Mouse (Mus musculus): ENCODE results near the gene Kctd15.

Gene Kctd15

DNA sequence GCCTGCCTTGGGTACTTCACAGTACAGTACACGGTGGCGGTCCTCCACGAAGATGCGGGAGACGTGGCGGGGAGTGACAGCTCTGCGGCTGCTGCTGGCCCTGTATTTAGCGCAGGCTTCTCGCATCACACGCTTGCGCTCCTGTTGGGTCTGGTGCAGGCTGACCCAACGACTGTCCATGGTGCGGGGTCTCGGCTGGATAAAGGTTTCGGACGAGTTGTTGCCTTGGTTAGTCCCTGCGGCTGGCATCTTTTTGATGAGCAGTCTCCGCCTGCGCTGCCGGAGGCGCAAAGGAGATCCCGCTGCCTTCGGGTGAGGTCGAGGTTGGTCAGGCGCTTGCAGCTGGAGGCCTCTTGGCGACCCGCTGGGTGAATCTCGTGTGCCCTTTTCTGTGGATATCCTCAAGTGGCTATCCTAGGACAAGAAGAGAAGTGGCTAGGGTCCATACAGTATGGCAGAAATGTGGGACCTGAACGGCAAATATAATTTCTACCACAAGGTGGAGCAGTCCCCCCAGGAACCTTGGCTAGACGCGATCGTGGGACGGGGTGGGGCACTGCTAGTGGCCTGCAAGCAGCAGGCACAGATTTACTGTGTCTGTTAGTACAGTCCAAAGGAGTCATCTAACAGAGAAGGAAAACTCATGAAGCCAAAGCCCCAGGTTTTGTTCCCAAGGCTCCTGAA lies 19.4 kb upstream of the Kctd15 start:
- TF ChIP-seq GATA4 (IDR thresholded peaks at IDR 0.05; ENCODE audit: insufficient replicate concordance, low read length): no peak

DNA sequence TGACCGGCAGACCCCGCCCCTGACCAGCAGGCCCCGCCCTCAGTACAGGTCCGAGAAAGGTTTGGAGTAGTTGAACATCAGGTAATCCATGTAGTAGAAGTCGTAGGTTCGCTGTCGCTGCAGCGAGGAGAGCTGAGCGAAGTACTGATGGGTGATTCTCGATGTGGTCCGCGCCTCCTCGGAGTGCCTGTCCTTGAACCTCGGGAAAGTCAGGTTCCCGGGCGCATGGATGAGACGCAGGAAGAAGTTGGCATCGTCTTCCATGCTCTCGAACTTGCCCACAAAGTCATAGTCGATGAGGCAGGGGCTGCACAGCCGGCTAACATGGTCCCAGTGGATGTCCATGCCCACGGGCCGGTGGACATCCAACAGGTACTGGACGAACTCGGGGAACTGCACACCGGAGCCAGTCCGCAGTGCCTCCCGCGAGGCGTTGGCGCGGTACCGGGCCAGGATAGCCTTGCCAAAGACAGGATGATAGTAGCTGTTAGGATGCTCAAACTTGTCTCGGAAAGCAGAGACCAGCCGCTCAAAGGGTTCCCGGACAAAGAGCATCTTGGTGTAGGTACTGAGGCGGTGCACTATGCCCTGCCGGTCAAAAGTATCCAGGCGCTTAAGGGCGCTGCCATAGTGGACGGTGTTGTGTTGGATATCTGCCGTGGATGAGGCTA lies 18.7 kb upstream of the Kctd15 start:
- no peak for TF ChIP-seq GATA4 (IDR thresholded peaks at IDR 0.05; ENCODE audit: insufficient replicate concordance, low read length)

DNA sequence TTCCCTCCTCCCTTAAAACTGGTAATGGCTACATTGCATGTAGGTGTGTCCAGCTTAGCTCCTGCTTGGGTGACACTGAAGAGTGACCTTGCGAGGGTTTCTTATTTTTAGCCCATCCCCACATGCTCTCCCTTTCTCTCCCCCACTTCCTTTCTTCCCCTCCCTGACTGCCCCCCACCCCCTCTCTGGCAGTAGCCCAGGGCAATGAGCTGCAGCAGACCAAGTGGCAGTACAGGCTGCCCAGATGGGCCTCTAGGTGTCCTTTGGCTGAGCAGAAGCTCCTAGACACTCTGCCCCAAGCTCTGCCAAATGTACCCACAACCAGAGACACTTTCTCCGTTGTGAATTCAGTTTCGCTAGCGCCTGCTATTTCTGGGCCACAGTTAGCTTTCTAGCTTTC lies 16.4 kb upstream of the Kctd15 start:
- no peak for TF ChIP-seq GATA4 (IDR thresholded peaks at IDR 0.05; ENCODE audit: insufficient replicate concordance, low read length)

DNA sequence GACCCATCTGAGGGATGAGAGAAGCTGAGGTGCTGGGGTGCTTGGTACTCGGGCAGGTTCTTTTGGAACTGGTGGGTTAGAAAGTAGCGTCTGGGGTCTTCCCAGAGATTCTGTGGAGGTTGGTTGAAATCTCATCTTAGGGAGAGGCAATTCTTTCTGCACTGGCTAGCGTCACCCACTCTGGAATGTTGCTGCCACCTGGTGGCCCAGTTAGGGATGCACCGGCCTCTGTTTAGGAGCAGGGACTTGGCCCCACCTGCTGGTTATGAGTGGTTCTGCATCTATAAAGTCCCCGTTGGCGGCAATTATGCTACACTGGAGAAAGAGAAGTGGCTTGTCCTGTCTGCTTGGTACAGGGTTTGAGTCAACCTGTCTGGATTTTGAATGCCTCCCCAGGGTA lies 15.4 kb upstream of the Kctd15 start:
- TF ChIP-seq GATA4 (IDR thresholded peaks at IDR 0.05; ENCODE audit: insufficient replicate concordance, low read length): no peak

DNA sequence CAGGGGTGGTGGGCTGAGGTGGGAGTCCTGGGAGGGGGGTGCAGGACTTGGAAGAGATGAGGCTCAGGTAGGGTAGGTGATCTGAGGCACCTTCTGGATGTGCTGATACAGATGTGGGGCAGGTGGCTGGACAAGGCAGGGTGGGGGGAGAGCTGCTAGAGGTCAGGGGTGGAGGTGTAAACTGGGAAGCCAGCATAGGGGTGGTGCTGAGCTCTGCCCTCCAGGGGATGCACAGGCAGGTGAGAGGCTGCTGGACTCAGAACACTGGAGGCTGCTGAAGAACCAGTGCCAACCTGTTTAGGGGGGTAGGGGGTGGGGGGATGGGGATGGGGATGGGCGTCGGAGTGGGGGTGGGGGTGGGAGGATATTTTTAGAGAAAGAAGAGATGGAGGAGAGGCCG lies 14.2 kb upstream of the Kctd15 start:
- no peak for TF ChIP-seq GATA4 (IDR thresholded peaks at IDR 0.05; ENCODE audit: insufficient replicate concordance, low read length)

DNA sequence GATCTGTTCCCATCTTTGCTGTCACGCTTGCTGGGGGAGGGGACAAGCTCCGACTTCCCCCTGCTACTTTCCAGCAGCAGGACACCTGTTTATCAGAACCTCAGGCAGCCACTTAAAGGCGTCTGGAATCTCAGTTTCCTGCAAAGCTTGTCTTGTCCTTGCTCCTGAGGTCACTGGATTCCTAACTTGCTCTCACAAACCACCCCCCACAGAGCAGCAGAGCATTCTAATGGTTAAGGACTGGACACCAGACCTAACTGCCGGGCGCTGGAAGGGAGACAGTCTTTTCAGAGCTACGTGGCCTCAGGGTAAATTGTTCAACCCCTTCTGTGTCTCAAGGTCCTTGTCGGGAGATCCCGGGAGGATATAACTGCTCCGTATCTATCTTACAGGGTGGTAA lies 12.8 kb upstream of the Kctd15 start:
- no peak for TF ChIP-seq GATA4 (IDR thresholded peaks at IDR 0.05; ENCODE audit: insufficient replicate concordance, low read length)

DNA sequence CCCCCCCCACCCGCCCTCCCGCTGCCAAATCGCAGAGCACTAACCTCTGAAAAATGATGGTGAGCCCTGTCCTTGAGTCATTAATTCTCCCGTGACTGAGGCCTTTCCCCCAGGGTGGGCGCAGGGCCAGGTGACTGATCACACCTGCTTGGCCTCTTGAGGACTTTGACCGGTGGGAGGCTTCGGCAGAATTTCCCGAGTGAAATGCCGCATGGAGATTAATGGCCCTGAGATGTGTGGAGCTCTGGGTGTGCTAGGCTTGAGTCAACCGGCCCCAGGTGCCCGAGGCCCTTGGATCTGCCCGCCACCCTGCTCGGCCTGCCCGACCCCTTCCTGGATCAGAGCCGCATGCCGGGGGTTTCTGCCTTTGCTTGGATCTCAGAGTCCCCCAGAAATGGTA lies 11.3 kb upstream of the Kctd15 start:
- TF ChIP-seq GATA4 (IDR thresholded peaks at IDR 0.05; ENCODE audit: insufficient replicate concordance, low read length): no peak

DNA sequence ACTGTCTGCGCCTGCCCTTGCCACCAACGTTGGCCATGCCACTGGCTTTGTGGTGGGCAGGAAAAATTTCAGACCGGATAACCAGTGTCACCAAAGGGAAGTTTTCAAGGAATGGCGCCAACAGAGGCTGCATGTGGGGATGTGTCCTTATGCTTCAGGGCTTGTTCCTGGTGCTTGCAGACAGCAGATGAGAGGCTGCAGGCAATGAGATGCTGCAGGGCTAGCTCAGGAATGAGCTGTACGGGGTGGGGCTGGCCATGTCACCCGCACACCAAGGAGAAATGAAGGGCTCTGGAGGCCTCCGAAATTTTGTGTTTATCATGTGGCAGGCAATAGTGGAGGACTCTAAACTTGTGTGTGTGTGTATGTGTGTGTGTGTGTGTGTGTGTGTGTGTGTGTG lies 6.6 kb upstream of the Kctd15 start:
- TF ChIP-seq GATA4 (IDR thresholded peaks at IDR 0.05; ENCODE audit: insufficient replicate concordance, low read length): no peak

DNA sequence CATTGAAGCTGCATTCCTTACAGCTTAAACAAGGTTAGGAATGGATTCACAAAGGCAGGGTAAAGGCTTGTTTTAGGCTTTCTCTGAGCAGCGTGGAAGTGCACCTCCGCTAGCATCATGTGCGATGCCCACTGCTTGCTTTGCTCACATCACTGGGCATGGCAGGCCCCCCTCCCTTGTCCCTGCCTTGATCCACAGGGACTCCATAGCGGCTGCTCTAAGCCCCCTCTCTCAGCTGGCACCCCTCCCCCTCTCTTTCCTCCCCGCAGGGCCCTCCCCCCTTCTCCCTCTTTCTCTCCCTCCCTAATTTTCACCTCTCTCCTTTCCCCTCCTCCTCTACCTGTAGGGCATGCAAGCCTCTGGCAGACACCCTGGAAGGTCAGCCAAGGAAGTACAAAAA lies 5.7 kb upstream of the Kctd15 start:
- no peak for TF ChIP-seq GATA4 (IDR thresholded peaks at IDR 0.05; ENCODE audit: insufficient replicate concordance, low read length)

DNA sequence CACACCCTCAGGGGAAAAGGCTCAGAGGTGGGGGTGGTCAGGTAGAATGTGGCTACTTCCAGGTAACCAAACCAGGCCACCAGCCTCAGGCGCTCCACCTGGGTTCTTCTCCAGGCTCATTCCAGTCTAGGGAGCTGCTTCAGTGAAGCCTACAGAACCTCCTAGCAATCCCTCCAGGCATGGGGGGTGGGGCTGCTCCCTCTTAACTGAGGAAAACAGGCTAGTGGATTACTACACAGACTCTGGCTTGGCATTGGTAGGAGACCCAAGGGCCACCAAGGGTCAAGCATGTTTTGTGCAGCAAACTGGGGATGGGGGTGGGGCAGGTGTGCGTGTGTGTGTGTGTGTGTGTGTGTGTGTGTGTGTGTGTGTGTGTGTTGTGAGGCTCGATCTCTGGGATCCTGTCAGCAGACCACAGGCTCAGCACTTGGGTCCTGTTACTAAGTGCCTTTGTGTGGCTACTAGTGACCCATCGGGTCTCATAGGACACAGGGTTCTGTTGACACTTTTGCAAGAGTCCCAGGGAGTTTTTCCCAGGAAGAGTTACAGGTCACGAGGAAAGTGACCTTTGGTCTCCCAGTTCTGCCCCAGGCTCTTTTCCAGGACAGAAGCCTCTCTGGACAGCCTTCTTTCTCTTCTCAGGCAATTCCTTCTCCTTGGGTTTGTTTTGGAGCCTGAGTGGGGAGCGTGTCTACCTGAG lies 3.0 kb upstream of the Kctd15 start:
- no peak for TF ChIP-seq GATA4 (IDR thresholded peaks at IDR 0.05; ENCODE audit: insufficient replicate concordance, low read length)

DNA sequence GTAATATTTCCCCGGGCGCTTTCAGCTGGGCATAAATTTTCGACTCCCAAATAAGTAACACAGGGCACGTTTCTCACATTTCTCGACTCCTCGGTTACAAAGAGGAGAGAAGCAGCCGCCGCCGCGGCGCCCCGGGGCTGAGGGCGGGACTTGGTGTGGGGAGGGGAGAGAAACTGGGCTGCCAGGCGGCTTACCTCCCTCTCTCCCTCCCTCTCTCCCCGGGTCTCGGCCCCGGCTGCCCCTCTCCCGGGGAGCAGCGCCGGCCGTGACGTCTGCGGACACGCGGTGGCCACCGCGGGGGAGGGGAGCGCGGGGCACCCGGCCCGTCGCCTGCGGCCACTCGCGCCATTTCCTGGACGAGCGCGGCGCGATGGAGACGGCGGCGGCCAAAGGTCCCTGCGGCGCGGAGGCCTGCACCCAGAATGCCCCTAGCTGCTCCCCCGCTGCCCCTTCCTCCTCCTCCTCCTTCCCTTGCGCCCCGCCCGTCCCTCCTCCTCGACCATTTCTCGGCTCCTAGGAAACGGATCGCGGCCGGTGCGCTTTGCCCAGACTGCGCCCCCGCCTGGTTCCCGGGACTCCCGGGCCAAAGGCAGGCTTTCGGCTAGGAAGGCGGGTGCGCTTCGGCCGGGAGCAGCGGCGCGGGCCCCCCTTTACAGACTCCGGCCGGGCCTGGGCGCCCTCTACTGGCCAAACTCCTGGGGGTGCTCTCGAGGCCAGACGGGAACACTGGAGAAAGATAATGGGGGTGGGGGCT lies 1.3 kb downstream of the Kctd15 start:
- no peak for TF ChIP-seq GATA4 (IDR thresholded peaks at IDR 0.05; ENCODE audit: insufficient replicate concordance, low read length)

DNA sequence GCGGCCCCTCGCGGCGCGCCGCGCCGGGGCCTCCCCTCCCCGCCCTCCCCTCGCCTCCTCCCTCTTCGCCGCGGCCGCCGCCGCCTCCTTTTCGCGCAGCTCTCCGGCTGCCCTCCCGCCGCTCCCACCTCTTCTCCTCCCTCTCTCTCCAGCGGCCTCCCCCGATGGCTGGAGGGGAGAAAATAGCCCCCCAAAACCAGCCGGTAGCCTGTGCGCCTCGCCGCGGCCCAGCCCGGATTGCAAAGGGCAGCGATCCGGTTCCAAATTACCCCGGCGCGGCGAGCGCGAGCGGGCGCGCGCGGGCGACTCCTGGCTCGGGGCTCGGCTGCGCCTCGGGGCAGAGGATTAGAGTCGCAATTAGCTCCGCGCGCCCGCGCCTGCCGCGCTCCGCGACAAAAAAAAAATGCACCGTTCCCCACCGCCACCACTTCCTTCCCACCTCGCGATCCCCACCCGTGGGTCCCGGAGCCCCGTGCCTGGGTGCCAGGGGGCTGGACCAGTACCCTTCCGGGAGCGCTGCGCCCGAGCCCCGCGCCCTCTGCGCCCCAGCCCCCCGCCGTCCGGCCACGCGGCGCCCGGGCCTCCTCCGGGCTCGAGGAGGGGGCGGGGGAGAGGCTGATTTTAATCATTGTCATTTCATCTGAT lies 2.0 kb downstream of the Kctd15 start:
- TF ChIP-seq GATA4 (IDR thresholded peaks at IDR 0.05; ENCODE audit: insufficient replicate concordance, low read length): no peak

DNA sequence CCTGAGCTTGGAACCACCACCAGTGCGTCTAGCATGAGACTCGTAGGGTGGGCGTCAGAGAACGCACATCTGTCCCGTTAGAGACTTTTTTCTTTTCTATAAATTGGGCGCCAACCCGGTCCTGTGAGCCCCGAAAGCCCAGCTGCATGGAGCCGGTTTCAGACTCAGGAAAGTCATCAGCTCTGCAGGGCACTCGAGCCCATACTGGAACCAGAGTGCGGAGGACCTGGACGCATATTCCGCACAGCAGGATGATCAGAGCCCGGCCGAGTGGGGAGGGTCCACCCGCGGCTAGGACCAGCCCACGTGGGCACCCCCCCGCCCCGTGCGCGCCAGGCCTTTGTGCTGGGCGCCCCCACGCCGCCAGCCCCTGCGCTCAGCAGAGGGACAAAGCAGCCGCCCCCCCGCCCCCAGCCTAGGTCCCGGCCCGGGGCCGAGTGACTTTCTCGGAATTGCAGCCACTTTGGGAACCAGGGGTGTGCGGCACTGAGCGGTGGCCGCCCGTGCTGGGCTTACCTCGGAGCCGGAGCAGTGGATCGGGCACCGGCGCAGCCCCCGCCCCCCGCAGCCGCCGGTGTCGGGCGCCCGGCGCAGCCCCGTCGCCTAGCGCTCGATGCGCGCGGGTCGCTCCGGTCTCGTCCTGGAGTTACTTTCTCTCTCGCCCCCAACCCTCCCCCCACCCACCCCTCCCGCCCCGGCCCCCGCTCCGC lies 2.6 kb downstream of the Kctd15 start:
- TF ChIP-seq GATA4 (IDR thresholded peaks at IDR 0.05; ENCODE audit: insufficient replicate concordance, low read length): no peak

DNA sequence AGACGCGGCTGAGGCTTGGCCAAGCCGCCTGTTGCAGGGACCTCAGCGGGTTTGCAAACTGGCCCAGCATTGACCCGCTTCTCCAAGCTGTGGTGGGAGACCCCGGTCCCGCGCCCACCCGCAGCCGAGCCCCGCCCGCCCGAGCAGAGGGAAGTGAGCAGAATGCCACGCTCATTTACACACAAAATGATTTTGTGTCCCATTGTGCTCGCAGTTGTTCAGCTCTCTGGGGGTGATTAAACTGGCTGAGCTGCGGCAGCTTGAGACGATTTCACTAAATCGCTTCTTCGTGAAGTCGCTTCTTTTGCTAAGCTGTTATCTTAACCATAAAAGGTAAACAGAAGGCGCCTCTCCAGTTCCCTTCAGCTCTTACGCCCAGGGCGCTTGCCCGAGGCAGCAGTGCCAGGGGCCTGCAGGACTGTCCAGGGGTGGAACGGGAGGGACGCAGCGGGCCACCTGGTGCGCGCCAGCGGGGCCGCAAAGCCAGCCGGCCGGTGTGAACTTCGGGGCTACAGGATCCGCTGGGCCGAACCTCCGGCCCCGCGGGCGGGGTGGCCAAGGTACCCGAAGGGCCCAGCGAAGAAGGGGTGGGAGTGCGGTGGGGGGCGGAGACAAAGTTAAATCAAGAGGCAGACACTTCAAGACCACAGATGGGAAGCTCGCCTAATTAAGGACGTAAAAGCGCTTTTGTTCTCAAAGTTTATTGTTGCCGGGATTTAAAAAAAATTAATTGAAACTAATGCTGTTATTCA lies 3.6 kb downstream of the Kctd15 start:
- no peak for TF ChIP-seq GATA4 (IDR thresholded peaks at IDR 0.05; ENCODE audit: insufficient replicate concordance, low read length)

All from liver, adult (tissue).